Mouse (Mus musculus): ENCODE data around the gene Rab14. TPM values are rescaled to one million over a fixed set of nuclear protein-coding genes. Genes with fewer than 3 reads are reported as not detected.

The Rab14 gene
- total and polyA plus RNA-seq, 2 experiments from 2014 or later = 65.3 to 504 TPM

DNA sequence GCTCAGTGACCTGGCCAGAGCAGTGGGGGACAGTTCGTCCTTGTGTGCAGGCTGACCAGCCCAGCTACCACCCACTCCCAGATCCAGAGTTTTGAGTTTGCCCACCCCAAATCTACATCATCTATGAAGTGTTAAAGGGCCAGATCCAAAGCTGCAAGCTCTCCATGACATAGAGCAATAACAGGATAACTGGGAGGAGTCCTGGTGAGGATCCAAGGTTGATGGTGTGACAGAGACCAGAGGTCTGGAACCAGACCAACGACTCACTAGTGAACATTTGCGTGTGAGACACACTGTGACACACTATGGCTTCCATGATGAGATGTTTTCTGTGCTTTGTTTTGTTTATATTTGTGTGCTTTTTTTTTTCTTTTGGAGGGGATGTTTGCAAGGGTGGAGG lies 7.1 kb upstream of the Rab14 start:
- Histone ChIP-seq H3K4me2 (ENCODE audit: low read depth, low read length, poor library complexity, severe bottlenecking) (no peak overlapping the region), H3K4me1 (ENCODE audit: insufficient read depth, low read length) (no peaks in the 10 kb centered on the region), H3K9me3 (ENCODE audit: low read length) (no peaks in the 10 kb centered on the region), H3K4me3 (ENCODE audit: low read depth, low read length) (no peak overlapping the region), H3K9ac (replicated peaks; ENCODE audit: low read length, poor library complexity, severe bottlenecking) (no peak overlapping the region), H3K36me3 (ENCODE audit: insufficient read depth, low read length) (no peaks in the 10 kb centered on the region), H3K27ac (ENCODE audit: low read depth, low read length) (no peak overlapping the region), H3K27me3 (ENCODE audit: insufficient read depth, low read length) (no peaks in the 10 kb centered on the region)
- 86% methylated on average over 3 of the region's 3 CpGs for WGBS
- no peak for TF ChIP-seq CTCF (IDR thresholded peaks at IDR 0.05)
- ATAC-seq (ENCODE audit: low FRiP score) (no peak), DNase-seq (ENCODE audit: low spot score) (no peak)

DNA sequence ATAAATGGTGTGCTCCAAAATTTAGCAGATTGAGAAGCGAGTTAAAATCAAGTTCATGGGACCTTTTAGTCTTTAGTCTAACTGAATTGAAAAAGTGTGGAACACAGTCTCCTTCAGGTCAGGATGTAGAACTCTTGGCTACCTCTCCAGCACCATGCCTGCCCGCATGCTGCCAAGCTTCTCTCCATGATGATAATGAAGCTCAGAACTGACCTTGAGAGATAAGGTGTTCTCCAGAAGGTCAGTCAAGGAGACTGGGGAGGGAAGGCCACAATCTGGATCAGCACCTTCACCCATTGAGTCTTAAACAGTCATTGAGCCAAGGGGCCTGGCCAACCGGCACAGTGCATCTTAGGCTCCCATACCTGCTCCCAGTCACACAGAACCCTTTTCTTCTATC lies 5.8 kb upstream of the Rab14 start:
- H3K4me3 ChIP-seq (ENCODE audit: low read depth, low read length) = no peak overlapping the region
- no peak for TF ChIP-seq CTCF (IDR thresholded peaks at IDR 0.05)

DNA sequence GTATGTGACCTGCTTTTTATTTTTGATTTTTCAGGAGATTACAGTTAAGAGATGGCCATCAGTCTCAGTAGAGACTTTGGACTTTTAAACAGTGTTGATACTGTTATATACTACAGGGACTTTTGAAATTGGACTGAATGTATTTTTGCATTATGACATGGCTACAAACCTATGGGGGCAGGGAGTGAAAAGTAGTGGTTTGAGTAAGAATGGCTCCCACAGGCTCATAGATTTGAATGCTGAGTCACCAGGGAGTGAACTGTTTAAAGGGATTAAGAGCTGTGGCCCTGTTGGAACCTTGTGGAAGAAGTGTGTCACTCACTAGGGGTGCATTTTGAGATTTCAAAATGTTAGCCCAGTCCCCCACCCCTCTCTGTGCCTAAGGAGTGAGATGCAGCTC lies 2.8 kb upstream of the Rab14 start:
- H3K4me2 ChIP-seq (ENCODE audit: low read depth, low read length, poor library complexity, severe bottlenecking) = no peak overlapping the region
- H3K4me1 ChIP-seq (ENCODE audit: insufficient read depth, low read length) = no peaks in the 10 kb centered on the region; the same call in 1 of the 2 replicates
- no peak overlapping the region for H3K27ac ChIP-seq (ENCODE audit: low read depth, low read length)
- no peak overlapping the region for H3K9ac ChIP-seq (replicated peaks; ENCODE audit: low read length, poor library complexity, severe bottlenecking)
- no peaks in the 10 kb centered on the region for H3K27me3 ChIP-seq (ENCODE audit: insufficient read depth, low read length)
- H3K9me3 ChIP-seq (ENCODE audit: low read length) = no peaks in the 10 kb centered on the region
- DNase-seq (ENCODE audit: low spot score) (no peak), ATAC-seq (ENCODE audit: low FRiP score) (no peak)
- no peak overlapping the region for H3K4me3 ChIP-seq (ENCODE audit: low read depth, low read length)
- TF ChIP-seq CTCF (IDR thresholded peaks at IDR 0.05) = no peak
- H3K36me3 ChIP-seq (ENCODE audit: insufficient read depth, low read length) = no peaks in the 10 kb centered on the region

More for the DNA sequence above, 5.8 kb upstream of the Rab14 start:
- ATAC-seq (ENCODE audit: low FRiP score) (no peak), DNase-seq (ENCODE audit: low spot score) (no peak)
- Histone ChIP-seq H3K4me1 (ENCODE audit: insufficient read depth, low read length) (no peaks in the 10 kb centered on the region), H3K9me3 (ENCODE audit: low read length) (no peaks in the 10 kb centered on the region), H3K36me3 (ENCODE audit: insufficient read depth, low read length) (no peaks in the 10 kb centered on the region), H3K27ac (ENCODE audit: low read depth, low read length) (no peak overlapping the region), H3K27me3 (ENCODE audit: insufficient read depth, low read length) (no peaks in the 10 kb centered on the region), H3K4me2 (ENCODE audit: low read depth, low read length, poor library complexity, severe bottlenecking) (no peak overlapping the region), H3K9ac (replicated peaks; ENCODE audit: low read length, poor library complexity, severe bottlenecking) (no peak overlapping the region)
- WGBS = 91% methylated on average over 3 of the region's 3 CpGs

DNA sequence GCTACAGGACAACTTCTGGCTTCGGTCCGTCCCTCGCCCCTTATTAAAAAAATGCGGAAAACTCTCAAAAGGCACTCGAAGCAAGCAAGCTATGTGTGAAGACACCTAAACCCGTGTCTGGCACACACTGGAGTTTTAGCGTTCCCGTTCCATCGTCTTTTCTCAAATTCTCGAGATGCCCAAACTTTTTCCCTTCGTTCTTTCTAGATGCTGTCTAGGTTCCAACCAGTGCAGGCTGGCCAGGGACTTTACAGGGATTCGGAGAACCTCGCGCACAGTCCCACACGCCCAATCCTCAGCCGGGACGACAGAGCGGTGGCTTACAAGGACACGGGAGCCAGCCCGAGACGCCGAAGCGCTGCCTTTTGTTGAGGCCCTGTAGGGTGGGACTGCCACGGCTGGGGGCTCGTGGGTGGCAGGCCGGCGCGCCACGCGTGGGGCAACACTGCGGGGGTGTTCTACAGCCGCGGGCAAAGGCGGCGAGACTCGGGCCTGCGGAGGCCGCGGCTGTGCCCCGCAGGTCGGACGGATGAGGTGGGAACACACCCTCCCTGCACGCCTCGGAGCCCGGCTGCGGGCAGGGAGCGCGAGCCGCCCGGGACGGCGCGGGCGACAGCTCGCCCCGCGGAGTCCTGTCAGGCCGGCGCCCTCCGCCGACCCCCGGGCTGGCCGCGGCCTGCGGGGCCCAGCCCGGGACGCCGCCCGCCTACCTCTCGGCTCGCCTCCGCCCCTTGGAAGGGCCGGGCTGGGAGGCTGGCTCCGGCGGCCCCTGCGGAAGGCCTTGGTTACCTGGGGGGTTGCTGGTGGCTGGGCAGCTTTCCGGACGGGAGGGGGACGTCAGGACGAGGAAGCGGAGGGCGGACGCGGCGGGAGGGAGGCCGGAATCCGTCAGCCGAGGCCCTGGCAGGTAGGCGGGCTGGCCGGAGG lies 686 bp downstream of the Rab14 start:
- ATAC-seq (ENCODE audit: low FRiP score) (peak; percentile 78), DNase-seq (ENCODE audit: low spot score) (no peak)
- under 1% methylated on average over 80 of the region's 90 CpGs for WGBS
- no peak for TF ChIP-seq CTCF (IDR thresholded peaks at IDR 0.05)
- no peaks in the 10 kb centered on the region for H3K36me3 ChIP-seq (ENCODE audit: insufficient read depth, low read length)
- peak overlapping the region; percentile 98 for H3K27ac ChIP-seq (ENCODE audit: low read depth, low read length)
- H3K4me2 ChIP-seq (ENCODE audit: low read depth, low read length, poor library complexity, severe bottlenecking) = peak overlapping the region; percentile 78
- peak overlapping the region; percentile 100 for H3K9ac ChIP-seq (replicated peaks; ENCODE audit: low read length, poor library complexity, severe bottlenecking)
- peak overlapping the region; percentile 100 for H3K4me3 ChIP-seq (ENCODE audit: low read depth, low read length)
- peaks cover 2% of the 10 kb centered on the region; the same call in 1 of the 2 replicates for H3K4me1 ChIP-seq (ENCODE audit: insufficient read depth, low read length)
- no peaks in the 10 kb centered on the region for H3K9me3 ChIP-seq (ENCODE audit: low read length)
- no peaks in the 10 kb centered on the region for H3K27me3 ChIP-seq (ENCODE audit: insufficient read depth, low read length)

DNA sequence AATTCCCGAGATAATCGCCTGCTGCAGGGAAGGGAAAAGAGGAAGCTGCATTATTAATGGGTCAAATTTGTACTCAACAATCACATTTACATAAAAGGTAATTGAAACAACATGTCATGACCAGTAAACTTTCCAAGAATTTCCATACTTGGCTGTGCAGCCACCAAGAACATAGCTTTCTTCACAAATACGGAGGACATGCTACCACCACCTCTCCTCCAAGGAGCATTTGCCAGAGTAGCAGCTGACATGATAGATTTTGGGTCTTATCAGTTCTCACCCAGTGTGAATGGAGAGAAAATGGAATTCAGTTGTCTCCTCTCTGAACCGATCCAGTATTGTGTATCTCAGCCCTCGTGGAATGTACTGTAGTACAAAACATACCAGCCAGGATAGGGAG lies 1.4 kb downstream of the Rab14 start:
- Histone ChIP-seq H3K9me3 (ENCODE audit: low read length) (no peaks in the 10 kb centered on the region), H3K4me2 (ENCODE audit: low read depth, low read length, poor library complexity, severe bottlenecking) (peak overlapping the region; percentile 78), H3K4me3 (ENCODE audit: low read depth, low read length) (peak overlapping the region; percentile 100), H3K4me1 (ENCODE audit: insufficient read depth, low read length) (peaks cover 2% of the 10 kb centered on the region; the same call in 1 of the 2 replicates), H3K36me3 (ENCODE audit: insufficient read depth, low read length) (no peaks in the 10 kb centered on the region), H3K27ac (ENCODE audit: low read depth, low read length) (peak overlapping the region; percentile 98), H3K27me3 (ENCODE audit: insufficient read depth, low read length) (no peaks in the 10 kb centered on the region), H3K9ac (replicated peaks; ENCODE audit: low read length, poor library complexity, severe bottlenecking) (peak overlapping the region; percentile 100)
- WGBS = 14% methylated on average over 5 of the region's 5 CpGs
- no peak for ATAC-seq (ENCODE audit: low FRiP score)
- no peak for TF ChIP-seq CTCF (IDR thresholded peaks at IDR 0.05)
- DNase-seq (ENCODE audit: low spot score) = no peak

All from midbrain, postnatal 0 days (tissue).